Mouse (Mus musculus) cortical plate, adult 2 months (tissue): Measurements from ENCODE around the gene Sec14l2. TPM values are rescaled to one million over a fixed set of nuclear protein-coding genes. Genes with fewer than 3 reads are reported as not detected.

ENCODE experiments used
- H3K27ac ChIP-seq: fragments of 200-500 bp; 2 replicates; pipeline ENCODE4 v1.5.1; 2012; ENCODE audit warnings: low read length, control low read depth, inconsistent platforms; ENCODE audit not compliant: insufficient read depth
- H3K4me1 ChIP-seq: fragments of 200-500 bp; 2 replicates; pipeline ENCODE4 v1.6.1; 2011; ENCODE audit warnings: low read length; ENCODE audit not compliant: control insufficient read depth, insufficient read depth
- H3K4me3 ChIP-seq: fragments of 200-500 bp; 2 replicates; pipeline ENCODE4 v1.5.1; 2011; ENCODE audit warnings: mild to moderate bottlenecking, low read length, control low read depth; ENCODE audit not compliant: insufficient read depth
- CTCF ChIP-seq: fragments of 200-500 bp; IDR thresholded peaks from 2 replicates; pipeline ENCODE4 v1.5.1; 2011; ENCODE audit warnings: mild to moderate bottlenecking, control low read depth, low read length; ENCODE audit not compliant: insufficient read depth; ENCODE audit errors: extremely low read depth
- POLR2A ChIP-seq: fragments of 200-500 bp; IDR thresholded peaks from 2 replicates; pipeline ENCODE4 v1.6.1; 2011; ENCODE audit warnings: mild to moderate bottlenecking, low read length, control low read depth; ENCODE audit not compliant: insufficient read depth; ENCODE audit errors: extremely low read depth
- polyA plus RNA-seq: library from polyadenylated mRNA; depleted of rRNA; stranded (reverse); fragments of >200 nt; gene quantifications from 2 replicates; pipeline ENCODE4 v1.2.3, GENCODE M21; 2012

Sec14l2 gene
- polyA plus RNA-seq, 1 experiment, result 40.1 TPM

DNA sequence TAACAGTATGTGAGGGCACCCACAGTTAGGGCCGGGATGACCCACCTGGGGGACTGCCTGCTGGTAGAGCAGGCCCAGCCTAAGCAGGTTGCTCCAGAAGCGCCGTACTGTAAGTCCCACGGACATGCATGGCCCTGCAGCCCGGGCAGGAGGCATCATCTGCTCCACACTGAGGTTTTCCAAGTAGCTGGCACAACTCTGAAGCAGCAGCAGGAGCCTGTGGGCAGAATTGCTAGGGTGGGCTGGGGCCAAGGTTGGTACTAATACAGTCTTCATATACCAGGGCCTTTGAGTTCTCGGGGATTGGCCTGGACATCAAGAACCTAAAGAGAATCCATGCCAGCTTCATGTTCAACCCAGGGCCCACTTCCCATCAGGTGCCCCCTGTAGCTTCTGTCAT is 26.7 kb upstream of the Sec14l2 start:
- TF ChIP-seq CTCF (no peak), POLR2A (no peak)

DNA sequence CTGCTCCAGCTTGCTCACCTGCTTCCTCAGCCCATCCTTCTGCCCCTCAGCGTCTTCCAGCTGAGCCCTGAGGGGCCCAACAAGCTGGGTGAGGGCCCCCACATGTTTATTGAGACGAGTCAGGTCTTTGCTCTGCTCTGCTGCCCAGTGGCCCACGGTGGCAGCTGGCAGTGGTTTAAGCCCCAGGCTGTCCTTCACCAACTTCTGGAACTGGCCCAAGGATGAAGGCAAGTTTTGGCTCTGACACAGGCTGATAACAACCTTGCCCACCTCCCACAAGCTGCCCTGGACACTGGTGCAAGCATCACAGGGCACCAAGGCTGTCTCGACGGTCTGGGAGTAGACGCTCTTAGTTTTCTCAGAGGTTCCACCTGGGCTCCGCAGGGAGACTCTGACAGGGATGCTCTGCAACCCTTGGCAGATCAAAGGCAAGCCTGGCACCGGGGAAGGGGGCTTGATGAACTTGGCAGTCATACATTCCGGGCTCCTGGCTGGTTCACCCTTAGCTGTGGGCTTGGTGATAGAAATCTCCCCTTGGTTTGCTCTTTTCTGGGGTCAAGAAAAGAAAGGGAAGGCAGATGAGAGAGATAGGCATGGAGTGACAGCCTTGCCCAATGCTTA is 25.4 kb upstream of the Sec14l2 start:
- no peak for TF ChIP-seq CTCF
- TF ChIP-seq POLR2A, result no peak
- H3K4me3 ChIP-seq, result no peak overlapping the region
- H3K4me1 ChIP-seq, result no peaks in the 10 kb centered on the region
- H3K27ac ChIP-seq, result no peak overlapping the region

More for the DNA sequence above, 26.7 kb upstream of the Sec14l2 start:
- Histone ChIP-seq H3K4me3 (no peak overlapping the region), H3K4me1 (no peaks in the 10 kb centered on the region), H3K27ac (no peak overlapping the region)

- TF ChIP-seq POLR2A (no peak), CTCF (no peak)
- Histone ChIP-seq H3K27ac (no peak overlapping the region), H3K4me3 (no peak overlapping the region), H3K4me1 (no peaks in the 10 kb centered on the region)
These were observed 24.9 kb upstream of the Sec14l2 start for GRCm38 (mm10) chr11:4148120-4148519.

DNA sequence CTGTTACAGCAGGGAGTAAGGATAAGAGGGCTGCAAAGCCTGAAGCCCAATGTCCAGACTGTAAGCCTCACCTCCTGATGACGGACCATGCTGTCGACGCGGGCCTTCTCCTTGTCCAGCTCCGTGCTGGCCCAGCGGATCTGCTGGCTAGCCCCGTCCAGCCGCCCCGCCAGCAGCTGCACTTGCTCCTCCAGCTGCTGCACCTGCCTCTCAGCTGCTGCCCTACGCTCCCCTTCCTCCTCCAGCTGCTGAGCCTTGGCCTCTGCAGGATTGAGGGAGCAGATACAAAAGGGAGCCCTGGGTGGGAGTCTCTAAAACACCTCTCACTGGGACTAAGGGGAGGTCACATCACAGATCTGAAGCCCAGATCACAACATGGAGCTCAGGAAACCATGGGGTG is 23.9 kb upstream of the Sec14l2 start:
- Histone ChIP-seq H3K27ac (no peak overlapping the region), H3K4me1 (no peaks in the 10 kb centered on the region), H3K4me3 (no peak overlapping the region)
- no peak for TF ChIP-seq POLR2A

- no peak for TF ChIP-seq CTCF
- TF ChIP-seq POLR2A, result no peak
- Histone ChIP-seq H3K27ac (no peak overlapping the region), H3K4me3 (no peak overlapping the region), H3K4me1 (no peaks in the 10 kb centered on the region)
These were observed 23.2 kb upstream of the Sec14l2 start for GRCm38 (mm10) chr11:4146381-4146780.

GRCm38 (mm10) chr11:4143281-4144062 is 20.3 kb upstream of the Sec14l2 start:
- Histone ChIP-seq H3K4me3 (no peak overlapping the region), H3K4me1 (no peaks in the 10 kb centered on the region), H3K27ac (no peak overlapping the region)
- TF ChIP-seq CTCF (no peak), POLR2A (no peak)

DNA sequence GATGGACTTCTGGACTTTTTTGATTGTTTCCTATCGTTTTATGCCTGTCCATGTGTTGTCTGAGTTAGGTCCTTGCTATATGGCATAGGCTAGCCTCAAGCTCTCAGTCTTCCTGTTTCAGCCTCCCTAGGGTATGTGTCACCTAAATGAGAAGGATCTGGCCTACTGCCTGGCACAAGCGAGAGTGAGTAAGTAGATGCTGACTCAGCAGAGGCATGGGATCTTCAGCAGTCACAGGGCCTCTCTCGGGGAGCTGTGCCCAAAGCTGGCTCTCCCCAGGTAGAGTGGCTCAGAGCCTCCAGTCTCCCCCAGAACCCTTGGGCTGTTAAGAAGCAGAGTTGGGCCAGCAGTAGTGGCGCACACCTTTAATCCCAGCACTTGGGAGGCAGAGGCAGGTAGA is 19.1 kb upstream of the Sec14l2 start:
- Histone ChIP-seq H3K27ac (no peak overlapping the region), H3K4me3 (no peak overlapping the region), H3K4me1 (no peaks in the 10 kb centered on the region)
- no peak for TF ChIP-seq POLR2A
- no peak for TF ChIP-seq CTCF

- TF ChIP-seq POLR2A, result no peak
- no peak for TF ChIP-seq CTCF
- Histone ChIP-seq H3K4me1 (peaks cover 1% of the 10 kb centered on the region; the same call in 1 of the 2 replicates), H3K27ac (no peak overlapping the region), H3K4me3 (no peak overlapping the region)
These were observed 18.3 kb upstream of the Sec14l2 start for GRCm38 (mm10) chr11:4141505-4141904.

DNA sequence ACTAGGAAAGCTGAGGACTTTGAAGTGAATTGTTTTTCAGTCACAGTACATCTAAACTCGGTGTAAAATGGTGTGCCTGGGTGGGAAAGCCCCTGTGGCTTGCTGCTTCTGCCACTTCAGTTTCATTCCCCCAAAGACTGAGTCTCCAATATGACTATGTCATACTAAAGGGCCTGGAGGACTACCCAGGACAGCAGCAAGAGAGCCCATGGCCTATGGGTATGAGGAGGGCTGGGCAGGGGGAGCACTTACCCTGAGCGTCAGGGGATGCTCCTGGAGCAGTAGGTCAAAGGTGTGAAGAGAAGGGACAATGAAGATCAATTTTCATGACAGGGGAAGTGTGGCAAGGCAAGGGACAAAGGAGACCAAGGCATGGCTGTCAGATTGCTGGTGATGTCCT is 15.7 kb upstream of the Sec14l2 start:
- Histone ChIP-seq H3K4me1 (peaks cover 5% of the 10 kb centered on the region), H3K4me3 (no peak overlapping the region), H3K27ac (no peak overlapping the region)
- TF ChIP-seq CTCF, result no peak
- TF ChIP-seq POLR2A, result no peak

DNA sequence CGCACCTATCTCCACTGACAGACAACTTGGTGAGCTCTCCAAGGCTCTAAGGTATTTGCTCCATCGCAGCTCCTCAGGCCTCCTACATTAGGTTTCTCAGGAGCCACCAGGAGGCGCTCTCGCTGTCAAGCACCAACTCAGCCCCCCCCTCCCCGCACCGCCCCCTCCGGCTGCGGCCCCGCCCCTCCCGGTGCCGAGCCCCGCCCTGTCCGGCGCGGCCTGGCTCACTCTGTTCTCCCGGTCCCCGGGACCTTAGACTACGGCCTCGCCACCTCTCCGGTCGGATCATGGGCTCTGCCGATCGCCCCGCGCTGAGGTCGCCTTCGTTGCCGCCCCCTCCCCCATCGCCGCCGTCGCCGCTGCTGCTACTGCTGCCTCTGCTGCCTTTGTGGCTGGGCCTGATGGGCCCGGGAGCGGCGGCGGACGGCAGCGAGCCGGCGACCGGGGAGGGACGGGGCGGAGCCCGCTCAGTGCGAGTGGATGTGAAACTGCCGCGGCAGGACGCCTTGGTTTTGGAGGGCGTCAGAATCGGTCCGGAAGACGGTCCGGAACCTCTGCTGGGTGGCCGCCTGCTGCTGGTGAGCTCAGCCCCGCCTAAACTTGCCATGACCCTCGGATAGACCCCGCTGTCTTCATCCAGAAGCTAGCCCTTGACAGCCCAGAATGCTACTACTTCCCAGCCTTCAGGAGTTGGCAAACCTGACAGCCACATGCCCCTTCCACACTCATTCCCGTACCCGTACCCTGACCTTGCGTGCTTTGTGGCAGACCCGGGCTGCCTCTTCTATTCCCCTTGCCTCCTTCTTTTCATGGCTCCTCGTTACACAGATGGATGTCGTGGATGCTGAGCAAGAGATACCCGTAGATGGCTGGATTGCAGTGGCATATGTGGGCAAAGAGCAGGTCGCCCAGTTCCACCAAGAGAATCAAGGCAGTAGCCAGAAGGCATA is 12.0 kb upstream of the Sec14l2 start, which contains the start of gene Rnf215:
Gene Rnf215 (plus strand): TSS at position 217 of the 950 bp plus-strand sequence.
- peak within 1 kb of the TSS; percentile 91 for H3K4me3 ChIP-seq
- H3K4me1 ChIP-seq, result peaks cover 5% of the 10 kb centered on the region
- H3K27ac ChIP-seq, result peak within 1 kb of the TSS; percentile 95
- TF ChIP-seq POLR2A, result peak; percentile 29; the same call in 1 of the 2 replicates
- peak; percentile 59 for TF ChIP-seq CTCF
